Mouse (Mus musculus): ENCODE data around the gene Flad1. TPM values are rescaled to one million over a fixed set of nuclear protein-coding genes. Genes with fewer than 3 reads are reported as not detected.
A peak's percentile ranks its signal among the peaks of the same experiment; 100 is the strongest.

Gene Flad1
- polyA plus RNA-seq, 1 experiment from 2014 or later, result 29.2 TPM

- Histone ChIP-seq H3K4me3 (ENCODE audit: low read depth, low read length) (peak overlapping the region; percentile 47), H3K27me3 (replicated peaks; ENCODE audit: control insufficient read depth, insufficient read depth, low read length) (no peaks in the 10 kb centered on the region), H3K27ac (ENCODE audit: low read depth, low read length) (peak overlapping the region; percentile 62), H3K36me3 (ENCODE audit: control insufficient read depth, insufficient read depth) (peaks cover 23% of the 10 kb centered on the region), H3K4me2 (replicated peaks; ENCODE audit: low read depth) (peak overlapping the region; percentile 86), H3K9me3 (ENCODE audit: control insufficient read depth) (no peaks in the 10 kb centered on the region), H3K9ac (ENCODE audit: low read depth, low read length) (peak overlapping the region; percentile 60), H3K4me1 (replicated peaks; ENCODE audit: control insufficient read depth, insufficient read depth, low read length) (peaks cover 9% of the 10 kb centered on the region)
- peak; percentile 29 for ATAC-seq
- TF ChIP-seq CTCF (IDR thresholded peaks at IDR 0.05; ENCODE audit: low read depth), result no peak
- WGBS, result 4% methylated on average over 11 of the region's 11 CpGs
Measured at GRCm38 (mm10) chr3:89421002-89421774, 9.5 kb upstream of the Flad1 start.

- 44% methylated on average over 2 of the region's 2 CpGs for WGBS
- Histone ChIP-seq H3K27me3 (replicated peaks; ENCODE audit: control insufficient read depth, insufficient read depth, low read length) (no peaks in the 10 kb centered on the region), H3K27ac (ENCODE audit: low read depth, low read length) (peak overlapping the region; percentile 62), H3K9ac (ENCODE audit: low read depth, low read length) (no peak overlapping the region), H3K4me3 (ENCODE audit: low read depth, low read length) (no peak overlapping the region), H3K4me2 (replicated peaks; ENCODE audit: low read depth) (peak overlapping the region; percentile 86), H3K9me3 (ENCODE audit: control insufficient read depth) (no peaks in the 10 kb centered on the region), H3K36me3 (ENCODE audit: control insufficient read depth, insufficient read depth) (peaks cover 30% of the 10 kb centered on the region), H3K4me1 (replicated peaks; ENCODE audit: control insufficient read depth, insufficient read depth, low read length) (peaks cover 9% of the 10 kb centered on the region)
- no peak for TF ChIP-seq CTCF (IDR thresholded peaks at IDR 0.05; ENCODE audit: low read depth)
- ATAC-seq, result no peak
Measured at GRCm38 (mm10) chr3:89420421-89420820, 8.8 kb upstream of the Flad1 start.

GRCm38 (mm10) chr3:89419981-89420380 is 8.3 kb upstream of the Flad1 start:
- Histone ChIP-seq H3K4me1 (replicated peaks; ENCODE audit: control insufficient read depth, insufficient read depth, low read length) (peaks cover 9% of the 10 kb centered on the region), H3K4me3 (ENCODE audit: low read depth, low read length) (peak overlapping the region; percentile 76), H3K36me3 (ENCODE audit: control insufficient read depth, insufficient read depth) (peaks cover 30% of the 10 kb centered on the region), H3K9ac (ENCODE audit: low read depth, low read length) (peak overlapping the region; percentile 83; the same call in 1 of the 2 replicates), H3K4me2 (replicated peaks; ENCODE audit: low read depth) (peak overlapping the region; percentile 86), H3K27me3 (replicated peaks; ENCODE audit: control insufficient read depth, insufficient read depth, low read length) (no peaks in the 10 kb centered on the region), H3K27ac (ENCODE audit: low read depth, low read length) (peak overlapping the region; percentile 97), H3K9me3 (ENCODE audit: control insufficient read depth) (no peaks in the 10 kb centered on the region)
- no peak for ATAC-seq
- 17% methylated on average over 3 of the region's 3 CpGs for WGBS
- TF ChIP-seq CTCF (IDR thresholded peaks at IDR 0.05; ENCODE audit: low read depth), result no peak

GRCm38 (mm10) chr3:89419571-89419970 is 7.9 kb upstream of the Flad1 start:
- under 1% methylated on average over 9 of the region's 9 CpGs for WGBS
- Histone ChIP-seq H3K4me1 (replicated peaks; ENCODE audit: control insufficient read depth, insufficient read depth, low read length) (peaks cover 9% of the 10 kb centered on the region), H3K36me3 (ENCODE audit: control insufficient read depth, insufficient read depth) (peaks cover 34% of the 10 kb centered on the region), H3K9ac (ENCODE audit: low read depth, low read length) (peak overlapping the region; percentile 83), H3K4me3 (ENCODE audit: low read depth, low read length) (peak overlapping the region; percentile 76), H3K4me2 (replicated peaks; ENCODE audit: low read depth) (peak overlapping the region; percentile 86), H3K27me3 (replicated peaks; ENCODE audit: control insufficient read depth, insufficient read depth, low read length) (no peaks in the 10 kb centered on the region), H3K27ac (ENCODE audit: low read depth, low read length) (peak overlapping the region; percentile 97), H3K9me3 (ENCODE audit: control insufficient read depth) (no peaks in the 10 kb centered on the region)
- TF ChIP-seq CTCF (IDR thresholded peaks at IDR 0.05; ENCODE audit: low read depth), result no peak
- ATAC-seq, result no peak

- Histone ChIP-seq H3K4me1 (replicated peaks; ENCODE audit: control insufficient read depth, insufficient read depth, low read length) (peaks cover 9% of the 10 kb centered on the region), H3K27ac (ENCODE audit: low read depth, low read length) (peak overlapping the region; percentile 97), H3K9ac (ENCODE audit: low read depth, low read length) (peak overlapping the region; percentile 83), H3K27me3 (replicated peaks; ENCODE audit: control insufficient read depth, insufficient read depth, low read length) (no peaks in the 10 kb centered on the region), H3K36me3 (ENCODE audit: control insufficient read depth, insufficient read depth) (peaks cover 31% of the 10 kb centered on the region), H3K4me3 (ENCODE audit: low read depth, low read length) (peak overlapping the region; percentile 76), H3K4me2 (replicated peaks; ENCODE audit: low read depth) (peak overlapping the region; percentile 86), H3K9me3 (ENCODE audit: control insufficient read depth) (no peaks in the 10 kb centered on the region)
- ATAC-seq, result peak; percentile 47
- TF ChIP-seq CTCF (IDR thresholded peaks at IDR 0.05; ENCODE audit: low read depth), result no peak
- WGBS, result under 1% methylated on average over 16 of the region's 16 CpGs
Measured at GRCm38 (mm10) chr3:89418861-89419250, 7.2 kb upstream of the Flad1 start.

GRCm38 (mm10) chr3:89418170-89418860 is 6.6 kb upstream of the Flad1 start, which contains the start of the genes Cks1b and Shc1:
Gene Cks1b, minus strand, starts transcription at chr3:89418383.
Gene Shc1, plus strand, starts transcription at chr3:89418443.
- Histone ChIP-seq H3K4me1 (replicated peaks; ENCODE audit: control insufficient read depth, insufficient read depth, low read length) (peaks cover 9% of the 10 kb centered on the region), H3K36me3 (ENCODE audit: control insufficient read depth, insufficient read depth) (peaks cover 28% of the 10 kb centered on the region), H3K9me3 (ENCODE audit: control insufficient read depth) (no peaks in the 10 kb centered on the region), H3K27me3 (replicated peaks; ENCODE audit: control insufficient read depth, insufficient read depth, low read length) (no peaks in the 10 kb centered on the region), H3K27ac (ENCODE audit: low read depth, low read length) (peak within 1 kb of the TSS; percentile 97), H3K4me3 (ENCODE audit: low read depth, low read length) (peak within 1 kb of the TSS; percentile 76), H3K4me2 (replicated peaks; ENCODE audit: low read depth) (peak within 1 kb of the TSS; percentile 86), H3K9ac (ENCODE audit: low read depth, low read length) (peak within 1 kb of the TSS; percentile 83)
- peak; percentile 96 for ATAC-seq
- under 1% methylated on average over 39 of the region's 39 CpGs for WGBS
- TF ChIP-seq CTCF (IDR thresholded peaks at IDR 0.05; ENCODE audit: low read depth), result no peak

All from intestine, postnatal 0 days (tissue).